Mouse (Mus musculus): ENCODE measurements around the gene Serpinh1. TPM values are rescaled to one million over a fixed set of nuclear protein-coding genes. Genes with fewer than 3 reads are reported as not detected.

The Serpinh1 gene
- polyA plus RNA-seq, 1 experiment: 23.7 TPM

DNA sequence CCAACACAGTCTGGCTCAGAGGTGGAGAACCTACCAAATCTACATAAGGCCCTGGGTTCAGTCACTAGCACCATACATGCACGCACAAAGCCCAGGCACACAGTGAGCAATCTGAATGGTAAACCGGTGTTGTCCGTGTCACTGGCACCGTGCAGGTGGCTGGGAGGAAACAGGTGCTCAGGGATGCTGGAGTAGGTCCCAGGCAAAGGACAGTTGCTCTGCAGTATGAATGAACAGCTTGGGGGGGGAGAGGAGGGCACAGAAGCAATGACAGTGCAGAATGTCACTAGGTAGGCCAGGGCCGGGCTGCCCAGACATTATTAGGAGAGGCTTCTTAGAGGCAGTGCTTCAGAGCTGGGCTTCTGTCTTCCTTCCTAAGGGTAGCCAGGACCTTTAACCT is 34.3 kb upstream of the Serpinh1 start:
- Histone ChIP-seq H3K4me1 (ENCODE audit: control insufficient read depth, insufficient read depth, low read length) (peaks cover 3% of the 10 kb centered on the region; the same call in 1 of the 2 replicates), H3K27ac (ENCODE audit: insufficient read depth, low read length) (no peak overlapping the region), H3K4me3 (ENCODE audit: insufficient read depth, low read length) (no peak overlapping the region)
- no peak for TF ChIP-seq POLR2A (IDR thresholded peaks at IDR 0.05; ENCODE audit: extremely low read depth, insufficient read depth, low read length)
- TF ChIP-seq CTCF (IDR thresholded peaks at IDR 0.05; ENCODE audit: extremely low read depth, insufficient read depth, low read length): no peak

DNA sequence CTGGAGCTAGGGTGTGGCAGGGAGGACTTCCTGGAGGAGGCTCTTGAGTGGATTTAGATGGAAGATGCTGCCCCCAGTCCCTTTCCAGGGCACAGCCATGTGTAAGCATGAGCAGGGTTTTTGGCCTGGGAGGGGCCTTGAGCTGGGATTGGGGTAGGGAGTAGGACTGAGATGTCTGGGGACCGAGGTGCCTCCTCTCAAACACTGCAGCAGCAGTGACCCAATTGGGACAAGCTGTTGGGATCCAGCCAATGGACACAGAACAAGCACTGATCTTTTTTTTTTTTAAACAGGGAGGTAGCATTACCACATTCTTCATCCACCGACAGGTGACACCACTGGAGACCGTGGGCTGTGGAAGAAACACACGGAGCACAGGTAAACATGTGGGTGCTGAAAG is 33.8 kb upstream of the Serpinh1 start:
- Histone ChIP-seq H3K4me1 (ENCODE audit: control insufficient read depth, insufficient read depth, low read length) (peaks cover 3% of the 10 kb centered on the region; the same call in 1 of the 2 replicates), H3K4me3 (ENCODE audit: insufficient read depth, low read length) (no peak overlapping the region), H3K27ac (ENCODE audit: insufficient read depth, low read length) (no peak overlapping the region)
- TF ChIP-seq CTCF (IDR thresholded peaks at IDR 0.05; ENCODE audit: extremely low read depth, insufficient read depth, low read length): no peak
- no peak for TF ChIP-seq POLR2A (IDR thresholded peaks at IDR 0.05; ENCODE audit: extremely low read depth, insufficient read depth, low read length)

GRCm38 (mm10) chr7:99386030-99386429 is 33.0 kb upstream of the Serpinh1 start:
- no peak overlapping the region for H3K27ac ChIP-seq (ENCODE audit: insufficient read depth, low read length)
- TF ChIP-seq CTCF (IDR thresholded peaks at IDR 0.05; ENCODE audit: extremely low read depth, insufficient read depth, low read length): no peak
- TF ChIP-seq POLR2A (IDR thresholded peaks at IDR 0.05; ENCODE audit: extremely low read depth, insufficient read depth, low read length): no peak
- H3K4me3 ChIP-seq (ENCODE audit: insufficient read depth, low read length): no peak overlapping the region
- H3K4me1 ChIP-seq (ENCODE audit: control insufficient read depth, insufficient read depth, low read length): peaks cover 1% of the 10 kb centered on the region; the same call in 1 of the 2 replicates

- H3K4me1 ChIP-seq (ENCODE audit: control insufficient read depth, insufficient read depth, low read length): peaks cover 1% of the 10 kb centered on the region
- H3K27ac ChIP-seq (ENCODE audit: insufficient read depth, low read length): no peak overlapping the region
- no peak for TF ChIP-seq CTCF (IDR thresholded peaks at IDR 0.05; ENCODE audit: extremely low read depth, insufficient read depth, low read length)
- TF ChIP-seq POLR2A (IDR thresholded peaks at IDR 0.05; ENCODE audit: extremely low read depth, insufficient read depth, low read length): no peak
- H3K4me3 ChIP-seq (ENCODE audit: insufficient read depth, low read length): peak overlapping the region; percentile 51
Observed at GRCm38 (mm10) chr7:99384101-99384611, 31.1 kb upstream of the Serpinh1 start.

DNA sequence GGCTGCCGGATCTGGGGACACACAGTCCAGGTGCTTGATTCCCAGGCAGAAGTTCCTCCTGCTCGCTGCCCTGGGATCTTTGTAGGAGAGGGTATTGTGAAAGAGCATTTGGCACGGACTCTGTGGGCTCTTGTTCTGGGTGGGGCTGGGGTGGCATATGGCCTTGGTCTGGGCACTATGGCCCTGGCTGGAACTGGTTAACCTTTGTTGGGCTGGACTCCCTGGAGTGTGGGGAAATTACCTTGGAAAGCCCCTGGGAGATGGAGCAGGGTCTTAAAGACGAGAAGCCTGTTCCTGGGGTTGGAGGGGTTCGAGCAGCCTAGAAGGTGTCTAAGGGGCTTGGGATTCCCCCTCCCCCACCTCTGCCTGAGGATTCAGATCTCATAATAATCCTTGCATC is 30.2 kb upstream of the Serpinh1 start:
- peaks cover 1% of the 10 kb centered on the region for H3K4me1 ChIP-seq (ENCODE audit: control insufficient read depth, insufficient read depth, low read length)
- H3K4me3 ChIP-seq (ENCODE audit: insufficient read depth, low read length): peak overlapping the region; percentile 51
- no peak overlapping the region for H3K27ac ChIP-seq (ENCODE audit: insufficient read depth, low read length)
- TF ChIP-seq POLR2A (IDR thresholded peaks at IDR 0.05; ENCODE audit: extremely low read depth, insufficient read depth, low read length) (no peak), CTCF (IDR thresholded peaks at IDR 0.05; ENCODE audit: extremely low read depth, insufficient read depth, low read length) (no peak)

- Histone ChIP-seq H3K4me1 (ENCODE audit: control insufficient read depth, insufficient read depth, low read length) (peaks cover 1% of the 10 kb centered on the region), H3K27ac (ENCODE audit: insufficient read depth, low read length) (peak overlapping the region; percentile 85), H3K4me3 (ENCODE audit: insufficient read depth, low read length) (peak overlapping the region; percentile 51)
- TF ChIP-seq CTCF (IDR thresholded peaks at IDR 0.05; ENCODE audit: extremely low read depth, insufficient read depth, low read length) (no peak), POLR2A (IDR thresholded peaks at IDR 0.05; ENCODE audit: extremely low read depth, insufficient read depth, low read length) (no peak)
Observed at GRCm38 (mm10) chr7:99382088-99383000, 29.3 kb upstream of the Serpinh1 start.

- Histone ChIP-seq H3K27ac (ENCODE audit: insufficient read depth, low read length) (peak within 1 kb of the TSS; percentile 85), H3K4me3 (ENCODE audit: insufficient read depth, low read length) (peak within 1 kb of the TSS; percentile 51), H3K4me1 (ENCODE audit: control insufficient read depth, insufficient read depth, low read length) (peaks cover 1% of the 10 kb centered on the region)
- TF ChIP-seq CTCF (IDR thresholded peaks at IDR 0.05; ENCODE audit: extremely low read depth, insufficient read depth, low read length) (no peak), POLR2A (IDR thresholded peaks at IDR 0.05; ENCODE audit: extremely low read depth, insufficient read depth, low read length) (peak; percentile 77)
Observed at GRCm38 (mm10) chr7:99381214-99382087, 28.4 kb upstream of the Serpinh1 start, which contains the start of gene Gdpd5. Gene Gdpd5, plus strand, starts transcription at chr7:99381414.

DNA sequence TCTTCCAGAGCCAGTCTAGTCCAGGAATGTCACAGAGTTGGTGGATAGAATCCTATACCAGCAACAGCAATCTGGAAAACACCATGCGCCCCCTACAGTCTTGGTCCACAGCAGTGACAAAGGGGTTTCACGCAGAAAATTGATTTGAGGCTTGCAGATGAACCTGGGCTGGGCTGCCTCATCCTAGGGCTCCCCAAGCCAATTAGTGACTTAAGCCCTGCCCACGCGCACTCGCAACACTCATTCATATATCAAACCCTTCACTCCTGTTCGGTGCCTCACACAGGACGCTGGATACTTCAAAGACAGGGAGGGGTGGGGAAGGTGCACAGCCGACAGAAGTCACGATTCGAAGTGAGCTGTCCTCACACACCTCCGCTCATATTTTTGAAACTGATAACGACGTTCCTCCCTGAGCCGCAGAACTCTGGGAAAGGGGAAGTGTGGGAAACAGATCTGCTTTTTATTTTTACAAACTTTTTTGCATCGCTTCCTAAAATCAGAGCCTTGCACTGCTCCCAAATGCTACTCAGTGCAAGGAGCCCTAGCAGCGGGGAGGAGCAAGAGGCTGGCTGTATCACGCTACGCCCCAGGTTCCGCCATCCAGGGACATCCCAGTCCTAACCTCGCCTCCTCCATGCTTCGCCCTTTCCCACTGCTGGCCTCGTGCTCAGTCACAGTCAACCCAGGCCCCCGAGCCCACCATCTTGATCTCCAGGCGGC is 27.6 kb upstream of the Serpinh1 start:
- TF ChIP-seq CTCF (IDR thresholded peaks at IDR 0.05; ENCODE audit: extremely low read depth, insufficient read depth, low read length) (peak; percentile 27; the same call in 1 of the 2 replicates), POLR2A (IDR thresholded peaks at IDR 0.05; ENCODE audit: extremely low read depth, insufficient read depth, low read length) (no peak)
- H3K4me1 ChIP-seq (ENCODE audit: control insufficient read depth, insufficient read depth, low read length): peaks cover 1% of the 10 kb centered on the region

More for the DNA sequence above, 27.6 kb upstream of the Serpinh1 start:
- Histone ChIP-seq H3K4me3 (ENCODE audit: insufficient read depth, low read length) (peak overlapping the region; percentile 51), H3K27ac (ENCODE audit: insufficient read depth, low read length) (peak overlapping the region; percentile 53; the same call in 1 of the 2 replicates)

All from cortical plate, adult 2 months (tissue).